In the genomic region with DNA sequence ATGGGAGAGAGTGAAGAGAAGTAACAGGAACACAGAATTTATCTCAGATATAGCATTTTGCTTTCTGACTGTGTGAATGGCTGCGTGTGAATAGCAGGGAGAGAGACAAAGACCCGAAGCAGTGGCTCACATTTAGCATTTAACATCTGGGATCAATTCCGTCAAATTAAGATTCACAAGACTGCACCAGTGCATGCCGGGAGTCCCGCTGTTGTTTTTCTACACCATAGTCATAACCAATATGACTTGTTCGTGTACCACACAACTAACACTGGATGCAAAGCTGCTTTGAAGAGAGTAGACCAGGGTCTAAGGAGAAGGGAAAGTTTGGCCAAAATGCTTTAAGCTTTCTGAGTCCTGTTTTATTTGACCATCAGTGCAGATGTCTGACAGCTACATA, we compare ENCODE assay signal across 26 mouse cellular contexts.
A peak's percentile ranks its signal among the peaks of the same experiment; 100 is the strongest.
DNase-seq lines count a peak whose midpoint lies in the region; ATAC-seq lines count a peak whose summit lies in the region.
"Had no signal": no experiment of that assay in that cellular context is flagged by ENCODE, and none has a peak within 500 bp of the region (broad histone marks: within the 10 kb centered on the region; RNA-seq: fewer than 3 reads in every experiment).

No protein-coding gene starts in this region.

- peaks cover 5% of the 10 kb centered on the region; the same call in 1 of the 2 replicates for H3K4me1 ChIP-seq in embryonic facial prominence, embryonic 14.5 days (ENCODE audit: control insufficient read depth, insufficient read depth, low read length)
- H3K4me1 ChIP-seq in limb, embryonic 12.5 days (replicated peaks) = peaks cover 9% of the 10 kb centered on the region
- H3K4me1 ChIP-seq: heart, embryonic 10.5 days; hindbrain, embryonic 15.5 days; kidney, embryonic 15.5 days; liver, embryonic 12.5 days; midbrain, embryonic 10.5 days had no signal

- DNase-seq in NIH3T3 (ENCODE audit: low read depth) = peak; percentile 3
- peak; percentile 52 for DNase-seq in embryo, embryonic 10.5 days (ENCODE audit: low spot score)
- peak; percentile 84 for DNase-seq in embryonic facial prominence, embryonic 14.5 days (ENCODE audit: low spot score)
- DNase-seq in cerebellum, postnatal 25 days = no peak
- DNase-seq in right cerebral cortex, postnatal 25 days = no peak
- DNase-seq in layer of hippocampus, adult 11-12 months (ENCODE audit: low spot score) = no peak
- DNase-seq: adrenal gland, postnatal 10 days; B cell, adult 2 months; cerebellum, adult 2 months; cerebellum, postnatal 36 days; gastrocnemius, adult 2 months; heart, postnatal 4 days; kidney, postnatal 4 days; layer of hippocampus, adult 9-11 months; lung, adult 18-20 months; lung, postnatal 10 days had no signal

- H3K27me3 ChIP-seq in embryonic facial prominence, embryonic 14.5 days (replicated peaks; ENCODE audit: control insufficient read depth, insufficient read depth, low read length) = no peaks in the 10 kb centered on the region
- H3K27me3 ChIP-seq in limb, embryonic 12.5 days = no peaks in the 10 kb centered on the region
- H3K27me3 ChIP-seq: CH12.LX; hindbrain, embryonic 15.5 days; kidney, embryonic 15.5 days; liver, embryonic 12.5 days had no signal

- peak overlapping the region; percentile 29 for H3K4me2 ChIP-seq in embryonic facial prominence, embryonic 14.5 days (ENCODE audit: low read depth, low read length)
- H3K4me2 ChIP-seq in limb, embryonic 12.5 days = peak overlapping the region; percentile 31
- H3K4me2 ChIP-seq: hindbrain, embryonic 15.5 days; kidney, embryonic 15.5 days; liver, embryonic 12.5 days had no signal

- no peak for ATAC-seq in embryonic facial prominence, embryonic 14.5 days (ENCODE audit: low read depth)
- ATAC-seq in limb, embryonic 12.5 days (ENCODE audit: insufficient number of reproducible peaks, insufficient read depth, low FRiP score, low TSS enrichment, low read depth) = no peak
- ATAC-seq: activated CD4-positive, CD25-positive, alpha-beta regulatory T cell, adult 4 months; intestine, postnatal 0 days; liver, embryonic 12.5 days had no signal

- no peak overlapping the region for H3K4me3 ChIP-seq in embryonic facial prominence, embryonic 14.5 days (ENCODE audit: low read depth, low read length)
- no peak overlapping the region for H3K4me3 ChIP-seq in limb, embryonic 12.5 days (replicated peaks)
- H3K4me3 ChIP-seq: gastrocnemius, adult 2 months; heart, embryonic 10.5 days; hindbrain, embryonic 15.5 days; kidney, embryonic 15.5 days; liver, embryonic 12.5 days; midbrain, embryonic 10.5 days had no signal

- H3K9me3 ChIP-seq in embryonic facial prominence, embryonic 14.5 days (ENCODE audit: control insufficient read depth, low read length) = no peaks in the 10 kb centered on the region
- no peaks in the 10 kb centered on the region for H3K9me3 ChIP-seq in limb, embryonic 12.5 days
- H3K9me3 ChIP-seq: heart, embryonic 10.5 days; hindbrain, embryonic 15.5 days; kidney, embryonic 15.5 days; midbrain, embryonic 10.5 days had no signal

- WGBS in embryonic facial prominence, embryonic 14.5 days = 26% methylated on average over 6 of the region's 6 CpGs
- WGBS in limb, embryonic 12.5 days = 22% methylated on average over 6 of the region's 6 CpGs

- 0 out of 2 replicates have a peak overlapping the region, but pooled peaks have one; percentile 48 for H3K27ac ChIP-seq in embryonic facial prominence, embryonic 14.5 days (replicated peaks; ENCODE audit: low read depth, low read length)
- peak overlapping the region; percentile 46; the same call in 1 of the 2 replicates for H3K27ac ChIP-seq in limb, embryonic 12.5 days
- H3K27ac ChIP-seq: gastrocnemius, adult 2 months; heart, embryonic 10.5 days; hindbrain, embryonic 15.5 days; kidney, embryonic 15.5 days; liver, embryonic 12.5 days; midbrain, embryonic 10.5 days had no signal

- no peak overlapping the region for H3K9ac ChIP-seq in embryonic facial prominence, embryonic 14.5 days (ENCODE audit: low read depth, low read length)
- H3K9ac ChIP-seq in limb, embryonic 12.5 days (replicated peaks) = no peak overlapping the region
- H3K9ac ChIP-seq: hindbrain, embryonic 15.5 days; kidney, embryonic 15.5 days; liver, embryonic 12.5 days had no signal

- no peaks in the 10 kb centered on the region for H3K36me3 ChIP-seq in embryonic facial prominence, embryonic 14.5 days (ENCODE audit: control insufficient read depth, insufficient read depth, low read length)
- no peaks in the 10 kb centered on the region for H3K36me3 ChIP-seq in limb, embryonic 12.5 days
- H3K36me3 ChIP-seq: G1E; heart, embryonic 10.5 days; hindbrain, embryonic 15.5 days; kidney, embryonic 15.5 days; liver, embryonic 12.5 days; midbrain, embryonic 10.5 days had no signal

Comparison
In these comparisons a context has a peak if more than half of its experiments do, and no peak if none do; other contexts are left out.
1. DNase-seq: peak in NIH3T3 (single experiment), embryo, embryonic 10.5 days (single experiment) and embryonic facial prominence, embryonic 14.5 days (single experiment); none in cerebellum, postnatal 25 days (0 of 2), right cerebral cortex, postnatal 25 days (single experiment) and layer of hippocampus, adult 11-12 months (single experiment).